Comparison of ENCODE assay signal across 22 mouse cellular contexts in the genomic region with DNA sequence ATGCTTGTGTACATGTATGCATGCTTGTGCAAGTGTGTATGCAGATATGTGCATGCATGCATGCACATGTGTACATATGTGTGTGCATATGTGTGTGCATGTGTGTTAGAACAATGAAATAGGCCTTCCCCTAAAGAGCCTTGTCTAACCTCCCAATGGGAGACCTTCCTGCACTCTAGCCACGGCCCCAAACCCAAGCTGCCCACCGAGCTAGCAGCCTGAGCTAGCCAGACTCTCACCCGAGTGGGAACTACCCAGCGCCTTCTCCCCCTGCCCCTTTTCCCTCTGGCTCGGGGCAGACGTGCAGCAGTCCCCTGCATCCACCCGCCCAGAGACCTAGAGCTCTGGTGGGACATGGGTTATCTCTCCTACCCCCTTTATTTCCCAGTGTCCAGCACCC. TPM values are rescaled to one million over a fixed set of nuclear protein-coding genes. Genes with fewer than 3 reads are reported as not detected.
DNase-seq lines count a peak whose midpoint lies in the region; ATAC-seq and TF ChIP-seq lines count a peak whose summit lies in the region.
"Had no signal": no experiment of that assay in that cellular context is flagged by ENCODE, and none has a peak within 500 bp of the region (broad histone marks: within the 10 kb centered on the region; RNA-seq: fewer than 3 reads in every experiment).

No protein-coding gene starts in this region.

- peak; percentile 46 for DNase-seq in cerebellum, adult 9-11 months
- DNase-seq in cerebellum, adult 11-12 months = no peak
- peak; percentile 8 for DNase-seq in liver, postnatal 0 days
- no peak for DNase-seq in liver, embryonic 11.5 days (ENCODE audit: low spot score)
- DNase-seq in urinary bladder, adult 2 months (ENCODE audit: low spot score) = peak; percentile 13
- DNase-seq in urinary bladder, postnatal 36 days (ENCODE audit: low spot score in 2 of 2) = no peak
- no peak for DNase-seq in layer of hippocampus, adult 8-10 months (ENCODE audit: low spot score in 2 of 2)
- DNase-seq: adrenal gland, adult 2 months; adrenal gland, postnatal 25 days; cerebellum, postnatal 36 days; gastrocnemius, adult 2 months; gastrocnemius, postnatal 25 days had no signal

- ATAC-seq in liver, postnatal 0 days = no peak
- no peak for ATAC-seq in liver, embryonic 11.5 days (replicated peaks; ENCODE audit: low FRiP score)
- ATAC-seq: forebrain, embryonic 13.5 days; intestine, embryonic 15.5 days had no signal

- TF ChIP-seq CTCF in liver, postnatal 0 days (IDR thresholded peaks at IDR 0.05; ENCODE audit: low read depth) = no peak

- no peaks in the 10 kb centered on the region for H3K36me3 ChIP-seq in liver, postnatal 0 days (replicated peaks; ENCODE audit: insufficient read depth, low read length)
- H3K36me3 ChIP-seq in liver, embryonic 11.5 days (ENCODE audit: control insufficient read depth, insufficient read depth, low read length) = no peaks in the 10 kb centered on the region
- H3K36me3 ChIP-seq: embryonic facial prominence, embryonic 13.5 days; heart, embryonic 12.5 days; hindbrain, embryonic 10.5 days; intestine, embryonic 15.5 days had no signal

- no peak overlapping the region for H3K9ac ChIP-seq in liver, postnatal 0 days (replicated peaks)
- no peak overlapping the region for H3K9ac ChIP-seq in liver, embryonic 11.5 days (ENCODE audit: low read depth, low read length)
- H3K9ac ChIP-seq: embryonic facial prominence, embryonic 13.5 days; forebrain, embryonic 13.5 days; heart, embryonic 12.5 days; hindbrain, embryonic 14.5 days; intestine, embryonic 15.5 days had no signal

- no peaks in the 10 kb centered on the region for H3K4me1 ChIP-seq in liver, postnatal 0 days (ENCODE audit: insufficient read depth)
- no peaks in the 10 kb centered on the region; the same call in 1 of the 2 replicates for H3K4me1 ChIP-seq in liver, embryonic 11.5 days (replicated peaks; ENCODE audit: control insufficient read depth, insufficient read depth, low read length)
- H3K4me1 ChIP-seq: intestine, embryonic 15.5 days had no signal

- no peaks in the 10 kb centered on the region for H3K9me3 ChIP-seq in liver, postnatal 0 days (ENCODE audit: low read length)
- H3K9me3 ChIP-seq in liver, embryonic 11.5 days (ENCODE audit: control insufficient read depth, low read length) = no peaks in the 10 kb centered on the region
- H3K9me3 ChIP-seq: embryonic facial prominence, embryonic 13.5 days; forebrain, embryonic 13.5 days; heart, embryonic 12.5 days; hindbrain, embryonic 10.5 days; intestine, embryonic 15.5 days had no signal

- WGBS in liver, postnatal 0 days (ENCODE audit: insufficient replicate concordance) = 75% methylated on average over 6 of the region's 7 CpGs
- WGBS in liver, embryonic 11.5 days = 65% methylated on average over 7 of the region's 7 CpGs

- H3K4me3 ChIP-seq in liver, postnatal 0 days (ENCODE audit: low read depth, low read length) = no peak overlapping the region
- H3K4me3 ChIP-seq in liver, embryonic 11.5 days (ENCODE audit: low read depth, low read length) = no peak overlapping the region
- H3K4me3 ChIP-seq: embryonic facial prominence, embryonic 13.5 days; forebrain, embryonic 13.5 days; gastrocnemius, adult 2 months; heart, embryonic 12.5 days; hindbrain, embryonic 10.5 days; intestine, embryonic 15.5 days had no signal

- H3K4me2 ChIP-seq in liver, postnatal 0 days (ENCODE audit: low read depth, low read length) = no peak overlapping the region
- no peak overlapping the region for H3K4me2 ChIP-seq in liver, embryonic 11.5 days
- H3K4me2 ChIP-seq: embryonic facial prominence, embryonic 13.5 days; forebrain, embryonic 13.5 days; heart, embryonic 12.5 days; hindbrain, embryonic 14.5 days; intestine, embryonic 15.5 days had no signal

- TF ChIP-seq EP300 in liver, postnatal 0 days (IDR thresholded peaks at IDR 0.05; ENCODE audit: low read depth) = no peak

- H3K27me3 ChIP-seq in liver, postnatal 0 days (ENCODE audit: insufficient read depth, low read length) = no peaks in the 10 kb centered on the region
- no peaks in the 10 kb centered on the region for H3K27me3 ChIP-seq in liver, embryonic 11.5 days (replicated peaks; ENCODE audit: control insufficient read depth, insufficient read depth, low read length)
- H3K27me3 ChIP-seq: forebrain, embryonic 13.5 days; intestine, embryonic 15.5 days had no signal

- no peak overlapping the region for H3K27ac ChIP-seq in liver, postnatal 0 days (ENCODE audit: low read depth)
- H3K27ac ChIP-seq in liver, embryonic 11.5 days (ENCODE audit: low read depth, low read length) = no peak overlapping the region
- H3K27ac ChIP-seq: embryonic facial prominence, embryonic 13.5 days; forebrain, embryonic 13.5 days; gastrocnemius, adult 2 months; hindbrain, embryonic 10.5 days; hindbrain, embryonic 14.5 days; intestine, embryonic 15.5 days had no signal

RNA-seq across cellular contexts. Expression of gene Rpl36-ps4, which starts 47.3 kb away (rescaled TPM):
- polyA plus RNA-seq in liver, postnatal 0 days (2015; fragmentation: Nextera tagmentation; extraction: Ambion mirVana) = not detected in 2 replicates
- polyA plus RNA-seq in liver, embryonic 11.5 days (2014; fragmentation: Nextera tagmentation; extraction: Ambion mirVana) = not detected in 2 replicates
- polyA plus RNA-seq in urinary bladder, adult 2 months (2012; rRNA removed) = not detected in 2 replicates
- not detected for total RNA-seq in layer of hippocampus, adult 8-10 months (2022)
- total RNA-seq: adrenal gland, adult 2 months; adrenal gland, postnatal 25 days; ES-E14; gastrocnemius, adult 2 months; gastrocnemius, postnatal 25 days; granulocyte monocyte progenitor cell, adult 5-6 weeks; heart, postnatal 25 days had no signal
- polyA plus RNA-seq: adrenal gland, adult 2 months; embryonic facial prominence, embryonic 13.5 days; forebrain, embryonic 13.5 days; heart, embryonic 12.5 days; heart, embryonic 16.5 days; hindbrain, embryonic 10.5 days; hindbrain, embryonic 14.5 days; intestine, embryonic 15.5 days had no signal

Comparison
In these comparisons a context has a peak if more than half of its experiments do, and no peak if none do; other contexts are left out.
1. DNase-seq: peak in cerebellum, adult 9-11 months (single experiment), liver, postnatal 0 days (single experiment) and urinary bladder, adult 2 months (single experiment); none in cerebellum, adult 11-12 months (single experiment), liver, embryonic 11.5 days (single experiment), urinary bladder, postnatal 36 days (0 of 2) and layer of hippocampus, adult 8-10 months (0 of 2).